Mouse (Mus musculus): Measurements from ENCODE around the gene Ncmap. TPM values are rescaled to one million over a fixed set of nuclear protein-coding genes. Genes with fewer than 3 reads are reported as not detected.

Ncmap gene
- polyA plus RNA-seq, 1 experiment from 2014 or later, result 1.2 TPM

DNA sequence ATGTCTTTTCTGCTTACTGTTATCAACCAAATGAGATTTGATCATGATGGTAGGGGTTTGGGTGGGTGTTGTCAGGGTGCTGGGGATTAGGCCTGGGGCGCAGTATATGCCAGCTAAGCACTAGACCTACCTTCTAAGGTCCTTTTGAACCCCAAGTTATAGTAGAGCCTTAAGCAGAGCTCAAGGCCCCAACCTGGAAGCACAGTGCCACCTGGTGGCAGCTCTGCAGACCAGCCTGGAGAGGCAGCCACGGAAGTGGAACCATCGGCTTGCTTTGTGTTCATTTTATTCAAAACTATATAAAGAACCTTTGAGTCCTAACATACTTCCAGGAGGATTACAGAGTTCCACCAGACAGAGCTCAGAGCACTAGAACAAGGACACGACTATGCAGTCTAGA is 13.6 kb upstream of the Ncmap start:
- no peak for ATAC-seq (replicated peaks; ENCODE audit: extremely low read depth, insufficient read depth, low FRiP score)
- 32% methylated on average over 4 of the region's 4 CpGs for WGBS

DNA sequence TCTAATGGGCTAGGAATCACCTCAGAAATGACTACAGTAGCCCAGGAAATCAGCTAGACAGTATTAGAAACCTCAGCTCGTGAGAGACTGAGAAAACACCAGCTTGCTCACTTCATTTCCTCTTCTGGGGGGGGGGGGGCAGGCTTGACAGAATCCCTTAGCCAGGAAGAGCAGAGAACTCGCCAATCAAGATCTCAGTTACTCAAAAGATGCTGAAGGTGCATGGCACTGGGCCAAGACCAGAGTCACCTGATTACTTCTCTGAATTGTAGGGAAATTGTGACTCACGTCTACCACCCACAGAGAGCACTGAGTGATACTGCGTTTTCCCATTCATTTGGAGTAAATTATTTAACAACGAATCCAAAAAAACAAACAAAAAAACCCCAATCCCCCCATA is 8.2 kb upstream of the Ncmap start:
- no peaks in the 10 kb centered on the region for H3K36me3 ChIP-seq (ENCODE audit: control insufficient read depth, insufficient read depth)
- 45% methylated on average over 5 of the region's 5 CpGs for WGBS
- H3K4me2 ChIP-seq (ENCODE audit: low read depth, low read length), result no peak overlapping the region

More for the DNA sequence above, 13.6 kb upstream of the Ncmap start:
- 0 out of 2 replicates have a peak, but pooled peaks cover 2% of the 10 kb centered on the region for H3K36me3 ChIP-seq (ENCODE audit: control insufficient read depth, insufficient read depth)
- H3K4me2 ChIP-seq (ENCODE audit: low read depth, low read length), result no peak overlapping the region
- no peaks in the 10 kb centered on the region for H3K4me1 ChIP-seq (ENCODE audit: control insufficient read depth, insufficient read depth, low read length)
- no peak overlapping the region for H3K27ac ChIP-seq (ENCODE audit: low read length)
- no peaks in the 10 kb centered on the region for H3K27me3 ChIP-seq (ENCODE audit: control insufficient read depth, insufficient read depth, low read length)
- no peak overlapping the region for H3K4me3 ChIP-seq (ENCODE audit: low read length)
- H3K9ac ChIP-seq (ENCODE audit: low read length), result no peak overlapping the region
- no peaks in the 10 kb centered on the region for H3K9me3 ChIP-seq (replicated peaks; ENCODE audit: control insufficient read depth, low read length)

DNA sequence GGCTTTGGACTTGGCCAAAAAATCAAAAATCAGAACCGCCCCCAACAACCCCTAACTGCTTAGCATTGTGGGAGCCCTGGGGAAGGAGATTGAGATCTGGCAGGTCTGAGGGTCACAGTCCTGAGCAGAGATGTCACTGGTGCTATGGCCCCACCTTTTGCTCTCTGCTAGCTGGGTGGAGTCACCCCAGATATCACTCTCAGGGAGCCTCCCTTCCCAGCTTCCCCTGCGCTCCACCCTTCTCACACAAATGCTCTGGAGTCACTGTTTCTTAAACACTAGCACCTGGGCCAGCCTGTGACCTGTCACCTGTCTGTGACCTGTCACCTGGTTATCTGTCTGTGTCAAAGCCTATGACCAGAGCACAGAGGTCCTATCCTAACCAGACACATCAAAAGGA is 6.9 kb upstream of the Ncmap start:
- Histone ChIP-seq H3K4me2 (ENCODE audit: low read depth, low read length) (no peak overlapping the region), H3K27me3 (ENCODE audit: control insufficient read depth, insufficient read depth, low read length) (no peaks in the 10 kb centered on the region), H3K9ac (ENCODE audit: low read length) (no peak overlapping the region), H3K36me3 (ENCODE audit: control insufficient read depth, insufficient read depth) (no peaks in the 10 kb centered on the region), H3K9me3 (replicated peaks; ENCODE audit: control insufficient read depth, low read length) (no peaks in the 10 kb centered on the region), H3K27ac (ENCODE audit: low read length) (no peak overlapping the region), H3K4me3 (ENCODE audit: low read length) (no peak overlapping the region), H3K4me1 (ENCODE audit: control insufficient read depth, insufficient read depth, low read length) (no peaks in the 10 kb centered on the region)
- WGBS, result 83% methylated on average over 2 of the region's 2 CpGs
- ATAC-seq (replicated peaks; ENCODE audit: extremely low read depth, insufficient read depth, low FRiP score), result no peak

More for the DNA sequence above, 8.2 kb upstream of the Ncmap start:
- ATAC-seq (replicated peaks; ENCODE audit: extremely low read depth, insufficient read depth, low FRiP score), result no peak
- Histone ChIP-seq H3K4me3 (ENCODE audit: low read length) (no peak overlapping the region), H3K27me3 (ENCODE audit: control insufficient read depth, insufficient read depth, low read length) (no peaks in the 10 kb centered on the region), H3K9me3 (replicated peaks; ENCODE audit: control insufficient read depth, low read length) (no peaks in the 10 kb centered on the region), H3K27ac (ENCODE audit: low read length) (no peak overlapping the region), H3K4me1 (ENCODE audit: control insufficient read depth, insufficient read depth, low read length) (no peaks in the 10 kb centered on the region), H3K9ac (ENCODE audit: low read length) (no peak overlapping the region)

DNA sequence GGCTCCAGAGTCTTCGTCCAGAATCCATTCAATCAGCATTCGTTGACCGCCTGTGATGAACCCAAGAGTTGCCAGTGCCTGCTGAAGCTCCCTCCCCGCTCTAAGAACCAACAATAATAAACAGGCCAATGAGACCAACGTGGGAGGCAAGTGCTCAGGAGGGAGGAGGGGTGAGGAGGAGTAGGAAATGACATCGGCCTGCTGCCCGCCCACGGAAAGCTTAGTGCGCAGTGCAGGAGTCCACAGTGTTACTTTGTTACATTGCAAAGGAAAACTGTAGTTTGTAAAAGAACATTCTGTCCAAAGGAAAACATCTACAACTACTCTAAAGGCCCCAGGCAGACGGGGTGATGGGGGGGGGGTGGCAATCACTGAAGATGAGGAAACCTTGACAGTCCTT is 6.0 kb upstream of the Ncmap start:
- Histone ChIP-seq H3K27me3 (ENCODE audit: control insufficient read depth, insufficient read depth, low read length) (peaks cover 5% of the 10 kb centered on the region; the same call in 1 of the 2 replicates), H3K9me3 (replicated peaks; ENCODE audit: control insufficient read depth, low read length) (no peaks in the 10 kb centered on the region), H3K9ac (ENCODE audit: low read length) (no peak overlapping the region), H3K4me2 (ENCODE audit: low read depth, low read length) (no peak overlapping the region), H3K36me3 (ENCODE audit: control insufficient read depth, insufficient read depth) (no peaks in the 10 kb centered on the region), H3K27ac (ENCODE audit: low read length) (no peak overlapping the region), H3K4me1 (ENCODE audit: control insufficient read depth, insufficient read depth, low read length) (no peaks in the 10 kb centered on the region), H3K4me3 (ENCODE audit: low read length) (no peak overlapping the region)
- WGBS, result 67% methylated on average over 10 of the region's 10 CpGs
- no peak for ATAC-seq (replicated peaks; ENCODE audit: extremely low read depth, insufficient read depth, low FRiP score)

DNA sequence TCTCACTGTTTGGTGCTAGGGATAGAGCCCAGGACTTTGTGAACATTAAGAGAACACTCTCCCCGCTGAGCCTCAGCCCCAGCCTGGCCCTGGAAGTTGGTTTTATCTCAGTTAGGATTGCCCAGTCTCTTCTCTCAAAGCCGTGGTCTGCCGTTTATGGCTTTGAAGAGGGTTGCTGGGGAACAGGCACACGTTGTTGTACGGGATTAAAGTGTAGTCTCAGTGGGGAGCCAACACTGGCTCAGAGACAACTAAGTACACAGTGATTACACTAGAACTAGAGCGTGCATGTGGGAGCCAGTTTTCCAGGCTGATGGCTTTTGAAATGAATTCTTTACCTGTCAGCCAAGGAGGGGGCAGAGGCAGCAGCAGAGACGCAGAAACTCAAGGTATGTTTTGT is 3.9 kb upstream of the Ncmap start:
- 32% methylated on average over 7 of the region's 7 CpGs for WGBS
- Histone ChIP-seq H3K9me3 (replicated peaks; ENCODE audit: control insufficient read depth, low read length) (no peaks in the 10 kb centered on the region), H3K4me3 (ENCODE audit: low read length) (no peak overlapping the region), H3K4me2 (ENCODE audit: low read depth, low read length) (no peak overlapping the region), H3K4me1 (ENCODE audit: control insufficient read depth, insufficient read depth, low read length) (no peaks in the 10 kb centered on the region), H3K27ac (ENCODE audit: low read length) (no peak overlapping the region), H3K36me3 (ENCODE audit: control insufficient read depth, insufficient read depth) (no peaks in the 10 kb centered on the region), H3K9ac (ENCODE audit: low read length) (no peak overlapping the region), H3K27me3 (ENCODE audit: control insufficient read depth, insufficient read depth, low read length) (peaks cover 15% of the 10 kb centered on the region)
- no peak for ATAC-seq (replicated peaks; ENCODE audit: extremely low read depth, insufficient read depth, low FRiP score)

DNA sequence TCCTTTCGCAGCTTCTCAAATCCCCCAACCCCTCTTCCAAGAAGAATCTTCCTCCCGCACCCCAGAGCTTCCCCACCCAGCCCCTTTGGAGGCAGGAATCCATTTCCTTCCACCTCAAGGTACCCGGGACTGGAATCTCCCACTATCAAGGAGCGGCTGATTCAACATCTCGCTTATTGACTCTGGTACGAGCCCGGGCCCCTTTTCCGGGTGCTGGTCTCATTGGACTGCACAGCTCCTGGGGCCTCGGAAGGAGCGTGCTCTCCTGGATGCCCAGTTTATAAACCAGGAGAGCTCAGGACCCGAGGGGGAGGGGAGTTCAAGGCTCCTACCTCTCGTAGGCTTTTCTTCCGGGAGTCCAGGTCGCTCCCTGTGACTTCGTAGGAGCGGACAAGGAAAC is 476 bp downstream of the Ncmap start:
- H3K4me2 ChIP-seq (ENCODE audit: low read depth, low read length), result peak overlapping the region; percentile 64
- peak overlapping the region; percentile 41 for H3K4me3 ChIP-seq (ENCODE audit: low read length)
- 6% methylated on average over 16 of the region's 16 CpGs for WGBS
- H3K9me3 ChIP-seq (replicated peaks; ENCODE audit: control insufficient read depth, low read length), result no peaks in the 10 kb centered on the region
- no peaks in the 10 kb centered on the region for H3K36me3 ChIP-seq (ENCODE audit: control insufficient read depth, insufficient read depth)
- ATAC-seq (replicated peaks; ENCODE audit: extremely low read depth, insufficient read depth, low FRiP score), result no peak
- peaks cover 25% of the 10 kb centered on the region for H3K27me3 ChIP-seq (ENCODE audit: control insufficient read depth, insufficient read depth, low read length)
- H3K27ac ChIP-seq (ENCODE audit: low read length), result no peak overlapping the region
- H3K4me1 ChIP-seq (ENCODE audit: control insufficient read depth, insufficient read depth, low read length), result no peaks in the 10 kb centered on the region
- H3K9ac ChIP-seq (ENCODE audit: low read length), result peak overlapping the region; percentile 27; the same call in 1 of the 2 replicates

DNA sequence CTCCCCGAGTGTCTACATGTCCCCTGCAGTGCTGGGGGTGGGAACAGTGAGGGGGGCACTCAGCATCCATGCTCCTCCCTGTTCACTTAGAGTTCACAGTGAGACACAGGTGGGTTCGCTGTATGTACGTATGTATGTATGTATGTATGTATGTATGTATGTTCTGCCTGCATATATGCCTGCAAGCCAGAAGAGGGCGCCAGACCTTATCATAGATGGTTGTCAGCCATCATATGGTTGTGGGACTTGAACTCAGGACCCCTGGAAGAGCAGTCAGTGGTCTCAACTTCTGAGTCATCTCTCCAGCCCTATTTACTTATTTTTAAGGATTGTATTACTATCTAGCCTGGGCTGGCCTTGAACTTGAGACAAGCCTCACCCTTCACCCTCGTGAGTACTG is 1.7 kb downstream of the Ncmap start:
- Histone ChIP-seq H3K36me3 (ENCODE audit: control insufficient read depth, insufficient read depth) (no peaks in the 10 kb centered on the region), H3K4me2 (ENCODE audit: low read depth, low read length) (no peak overlapping the region), H3K9me3 (replicated peaks; ENCODE audit: control insufficient read depth, low read length) (no peaks in the 10 kb centered on the region), H3K4me1 (ENCODE audit: control insufficient read depth, insufficient read depth, low read length) (no peaks in the 10 kb centered on the region), H3K27me3 (ENCODE audit: control insufficient read depth, insufficient read depth, low read length) (peaks cover 25% of the 10 kb centered on the region), H3K4me3 (ENCODE audit: low read length) (no peak overlapping the region), H3K9ac (ENCODE audit: low read length) (no peak overlapping the region), H3K27ac (ENCODE audit: low read length) (no peak overlapping the region)
- no peak for ATAC-seq (replicated peaks; ENCODE audit: extremely low read depth, insufficient read depth, low FRiP score)
- WGBS, result 78% methylated on average over 5 of the region's 5 CpGs

DNA sequence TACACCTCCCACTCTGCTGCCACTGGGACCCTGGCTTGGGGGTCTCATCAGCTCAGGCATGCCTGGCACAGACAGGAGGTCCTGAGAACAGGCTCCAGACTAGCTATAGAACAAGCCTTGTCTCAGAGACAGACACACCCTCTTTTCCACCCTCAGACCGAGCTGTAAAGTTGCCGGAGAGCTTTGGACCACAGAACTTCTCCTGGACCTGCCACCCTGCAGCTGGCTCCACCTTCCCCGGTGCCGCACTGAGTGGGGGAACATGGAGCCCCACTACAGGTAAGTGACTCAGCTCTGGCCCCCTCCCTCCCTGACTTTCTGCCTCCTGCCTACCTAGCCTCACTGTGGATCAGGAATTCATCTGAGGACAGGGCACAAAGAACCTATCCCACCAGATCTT is 2.7 kb downstream of the Ncmap start:
- Histone ChIP-seq H3K4me2 (ENCODE audit: low read depth, low read length) (no peak overlapping the region), H3K27me3 (ENCODE audit: control insufficient read depth, insufficient read depth, low read length) (peaks cover 25% of the 10 kb centered on the region), H3K4me3 (ENCODE audit: low read length) (no peak overlapping the region), H3K9ac (ENCODE audit: low read length) (no peak overlapping the region), H3K4me1 (ENCODE audit: control insufficient read depth, insufficient read depth, low read length) (no peaks in the 10 kb centered on the region), H3K9me3 (replicated peaks; ENCODE audit: control insufficient read depth, low read length) (no peaks in the 10 kb centered on the region), H3K27ac (ENCODE audit: low read length) (no peak overlapping the region), H3K36me3 (ENCODE audit: control insufficient read depth, insufficient read depth) (no peaks in the 10 kb centered on the region)
- ATAC-seq (replicated peaks; ENCODE audit: extremely low read depth, insufficient read depth, low FRiP score), result no peak
- 80% methylated on average over 4 of the region's 4 CpGs for WGBS

DNA sequence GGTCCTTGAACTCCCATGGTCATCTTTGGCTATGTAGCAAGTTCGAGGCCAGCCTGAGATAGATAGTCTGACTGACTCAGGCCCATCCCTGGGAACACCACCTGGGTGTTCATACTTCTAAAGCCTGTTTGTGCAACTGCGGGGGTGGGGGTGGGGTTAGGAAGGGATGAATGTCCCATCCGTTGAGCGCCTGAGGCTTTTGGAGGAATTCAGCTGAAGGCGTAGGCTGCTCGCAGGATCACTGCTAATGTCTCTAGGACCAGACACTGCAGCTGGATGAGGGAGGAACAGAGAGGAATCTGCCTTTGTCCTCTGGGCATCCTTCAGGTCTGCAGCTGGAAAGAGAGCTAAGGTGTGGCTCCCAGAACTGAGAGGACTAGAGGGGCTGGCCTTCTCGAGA is 3.4 kb downstream of the Ncmap start:
- WGBS, result 81% methylated on average over 7 of the region's 7 CpGs
- ATAC-seq (replicated peaks; ENCODE audit: extremely low read depth, insufficient read depth, low FRiP score), result no peak
- H3K4me1 ChIP-seq (ENCODE audit: control insufficient read depth, insufficient read depth, low read length), result no peaks in the 10 kb centered on the region

DNA sequence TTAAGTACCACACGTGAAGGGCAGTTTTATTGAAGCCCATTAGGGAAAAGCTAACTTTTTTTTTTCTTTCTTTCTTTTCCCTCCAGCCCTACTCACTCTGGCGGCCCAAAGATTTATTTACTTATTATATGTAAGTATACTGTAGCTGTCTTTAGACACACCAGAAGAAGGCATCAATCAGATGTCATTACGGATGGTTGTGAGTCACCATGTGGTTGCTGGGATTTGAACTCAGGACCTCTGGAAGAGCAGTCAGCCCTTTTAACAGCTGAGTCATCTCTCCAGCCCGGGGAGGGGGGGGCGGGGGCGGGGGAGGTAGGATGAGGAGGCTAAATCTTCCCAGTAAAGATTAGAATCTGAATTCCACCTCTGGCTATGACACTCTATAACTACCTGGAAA is 4.6 kb downstream of the Ncmap start:
- Histone ChIP-seq H3K9me3 (replicated peaks; ENCODE audit: control insufficient read depth, low read length) (no peaks in the 10 kb centered on the region), H3K27ac (ENCODE audit: low read length) (no peak overlapping the region), H3K4me3 (ENCODE audit: low read length) (no peak overlapping the region), H3K36me3 (ENCODE audit: control insufficient read depth, insufficient read depth) (no peaks in the 10 kb centered on the region), H3K9ac (ENCODE audit: low read length) (no peak overlapping the region), H3K27me3 (ENCODE audit: control insufficient read depth, insufficient read depth, low read length) (peaks cover 16% of the 10 kb centered on the region), H3K4me1 (ENCODE audit: control insufficient read depth, insufficient read depth, low read length) (no peaks in the 10 kb centered on the region), H3K4me2 (ENCODE audit: low read depth, low read length) (no peak overlapping the region)
- ATAC-seq (replicated peaks; ENCODE audit: extremely low read depth, insufficient read depth, low FRiP score), result no peak
- 66% methylated on average over 6 of the region's 6 CpGs for WGBS

More for the DNA sequence above, 3.4 kb downstream of the Ncmap start:
- Histone ChIP-seq H3K9me3 (replicated peaks; ENCODE audit: control insufficient read depth, low read length) (no peaks in the 10 kb centered on the region), H3K27ac (ENCODE audit: low read length) (no peak overlapping the region), H3K9ac (ENCODE audit: low read length) (no peak overlapping the region), H3K4me3 (ENCODE audit: low read length) (no peak overlapping the region), H3K36me3 (ENCODE audit: control insufficient read depth, insufficient read depth) (no peaks in the 10 kb centered on the region), H3K27me3 (ENCODE audit: control insufficient read depth, insufficient read depth, low read length) (peaks cover 25% of the 10 kb centered on the region), H3K4me2 (ENCODE audit: low read depth, low read length) (no peak overlapping the region)
